Mouse (Mus musculus): ENCODE measurements around the gene Prr11. TPM values are rescaled to one million over a fixed set of nuclear protein-coding genes. Genes with fewer than 3 reads are reported as not detected.

Prr11 gene
- total and polyA plus RNA-seq, 2 experiments from 2014 or later, result 1.6 to 1.8 TPM

GRCm38 (mm10) chr11:87046968-87047367 lies 61.5 kb downstream of the Prr11 start:
- TF ChIP-seq CTCF (IDR thresholded peaks at IDR 0.05; ENCODE audit: low read depth), result no peak
- no peaks in the 10 kb centered on the region for H3K4me1 ChIP-seq (ENCODE audit: insufficient read depth, low read length)
- 94% methylated on average over 5 of the region's 5 CpGs for WGBS
- DNase-seq (ENCODE audit: low spot score) (no peak), ATAC-seq (no peak)
- H3K9ac ChIP-seq (replicated peaks; ENCODE audit: low read length), result no peak overlapping the region
- peaks cover 35% of the 10 kb centered on the region for H3K36me3 ChIP-seq (ENCODE audit: insufficient read depth, low read length)
- H3K27me3 ChIP-seq (ENCODE audit: insufficient read depth, low read length), result no peaks in the 10 kb centered on the region
- no peak overlapping the region for H3K4me2 ChIP-seq (ENCODE audit: low read depth, low read length)
- no peak overlapping the region for H3K27ac ChIP-seq
- H3K4me3 ChIP-seq (ENCODE audit: low read length), result no peak overlapping the region
- no peaks in the 10 kb centered on the region for H3K9me3 ChIP-seq (ENCODE audit: low read length)

- WGBS, result 90% methylated on average over 3 of the region's 3 CpGs
Observed at GRCm38 (mm10) chr11:87043052-87043451, 65.5 kb downstream of the Prr11 start.

GRCm38 (mm10) chr11:87039307-87039963 lies 69.1 kb downstream of the Prr11 start:
- DNase-seq (ENCODE audit: low spot score), result no peak
- WGBS, result 89% methylated on average over 9 of the region's 9 CpGs
- Histone ChIP-seq H3K36me3 (ENCODE audit: insufficient read depth, low read length) (peaks cover 58% of the 10 kb centered on the region), H3K9ac (replicated peaks; ENCODE audit: low read length) (no peak overlapping the region), H3K9me3 (ENCODE audit: low read length) (no peaks in the 10 kb centered on the region), H3K4me1 (ENCODE audit: insufficient read depth, low read length) (no peaks in the 10 kb centered on the region), H3K4me3 (ENCODE audit: low read length) (no peak overlapping the region), H3K27ac (no peak overlapping the region), H3K4me2 (ENCODE audit: low read depth, low read length) (no peak overlapping the region), H3K27me3 (ENCODE audit: insufficient read depth, low read length) (no peaks in the 10 kb centered on the region)
- no peak for ATAC-seq
- TF ChIP-seq CTCF (IDR thresholded peaks at IDR 0.05; ENCODE audit: low read depth), result no peak

More at GRCm38 (mm10) chr11:87043052-87043451, 65.5 kb downstream of the Prr11 start:
- H3K4me1 ChIP-seq (ENCODE audit: insufficient read depth, low read length), result no peaks in the 10 kb centered on the region
- H3K36me3 ChIP-seq (ENCODE audit: insufficient read depth, low read length), result peaks cover 51% of the 10 kb centered on the region
- no peaks in the 10 kb centered on the region for H3K27me3 ChIP-seq (ENCODE audit: insufficient read depth, low read length)
- no peak overlapping the region for H3K4me3 ChIP-seq (ENCODE audit: low read length)
- DNase-seq (ENCODE audit: low spot score) (no peak), ATAC-seq (no peak)
- TF ChIP-seq CTCF (IDR thresholded peaks at IDR 0.05; ENCODE audit: low read depth), result no peak
- H3K4me2 ChIP-seq (ENCODE audit: low read depth, low read length), result no peak overlapping the region
- no peak overlapping the region for H3K9ac ChIP-seq (replicated peaks; ENCODE audit: low read length)
- no peak overlapping the region for H3K27ac ChIP-seq
- H3K9me3 ChIP-seq (ENCODE audit: low read length), result no peaks in the 10 kb centered on the region

MicroRNA genes within 50 kb of the gene (microRNA counts, 519-probe panel; counts per million panel counts)
- 5,363 counts per million, percentile 88 among the panel's probes with 10 or more counts for microRNA mmu-miR-301a

Small RNA genes within 50 kb of the gene (microRNA-seq; reads per million reads assigned to microRNA genes)
- gene Mir301, result 2,049 to 2,053 reads per million in 2 experiments

Other genes starting within 250 kb of the Prr11 start
- gene Ypel2, start 115.0 kb downstream of the Prr11 start, total RNA-seq (2014; rRNA removed), result 2.7 and 4.6 TPM in 2 replicates
- 3.4 and 3.6 TPM in 2 replicates for gene Ypel2, start 115.0 kb downstream of the Prr11 start, polyA plus RNA-seq (2015; fragmentation: Nextera tagmentation; extraction: Ambion mirVana)
- gene Gdpd1, start 34.6 kb downstream of the Prr11 start, total RNA-seq (2014; rRNA removed), result 54.2 and 59.9 TPM in 2 replicates
- gene Gdpd1, start 34.6 kb downstream of the Prr11 start, polyA plus RNA-seq (2015; fragmentation: Nextera tagmentation; extraction: Ambion mirVana), result 153 and 157 TPM in 2 replicates
- gene Smg8, start 21.9 kb downstream of the Prr11 start, total RNA-seq (2014; rRNA removed), result 21.8 and 27.0 TPM in 2 replicates
- 15.5 and 16.0 TPM in 2 replicates for gene Smg8, start 21.9 kb downstream of the Prr11 start, polyA plus RNA-seq (2015; fragmentation: Nextera tagmentation; extraction: Ambion mirVana)
- gene Ska2, start 526 bp upstream of the Prr11 start, total RNA-seq (2014; rRNA removed), result 22.8 and 27.0 TPM in 2 replicates
- 24.5 and 26.7 TPM in 2 replicates for gene Ska2, start 526 bp upstream of the Prr11 start, polyA plus RNA-seq (2015; fragmentation: Nextera tagmentation; extraction: Ambion mirVana)
- gene Trim37, start 18.4 kb upstream of the Prr11 start, total RNA-seq (2014; rRNA removed), result 107 and 108 TPM in 2 replicates
- 72.2 and 75.3 TPM in 2 replicates for gene Trim37, start 18.4 kb upstream of the Prr11 start, polyA plus RNA-seq (2015; fragmentation: Nextera tagmentation; extraction: Ambion mirVana)

Measured in hindbrain, postnatal 0 days (tissue).